Mouse (Mus musculus) regulatory T cell (primary cell): Measurements from ENCODE around the gene Pitpna.

Source experiments
- in situ Hi-C: fragments of 300-600 bp; cut with MboI, MseI; formaldehyde crosslinking; loops from one replicate; pipeline ENCODE4 v1.15.1; 2025; ENCODE audit warnings: high pct_unique_total_duplicates

Gene Pitpna

GRCm38 (mm10) chr11:75630645-75631229 is 42.8 kb downstream of the Pitpna start, which contains the start of gene Inpp5k:
Gene Inpp5k, plus strand, starts transcription at chr11:75630988.
- in situ Hi-C loops = no loop called here

DNA sequence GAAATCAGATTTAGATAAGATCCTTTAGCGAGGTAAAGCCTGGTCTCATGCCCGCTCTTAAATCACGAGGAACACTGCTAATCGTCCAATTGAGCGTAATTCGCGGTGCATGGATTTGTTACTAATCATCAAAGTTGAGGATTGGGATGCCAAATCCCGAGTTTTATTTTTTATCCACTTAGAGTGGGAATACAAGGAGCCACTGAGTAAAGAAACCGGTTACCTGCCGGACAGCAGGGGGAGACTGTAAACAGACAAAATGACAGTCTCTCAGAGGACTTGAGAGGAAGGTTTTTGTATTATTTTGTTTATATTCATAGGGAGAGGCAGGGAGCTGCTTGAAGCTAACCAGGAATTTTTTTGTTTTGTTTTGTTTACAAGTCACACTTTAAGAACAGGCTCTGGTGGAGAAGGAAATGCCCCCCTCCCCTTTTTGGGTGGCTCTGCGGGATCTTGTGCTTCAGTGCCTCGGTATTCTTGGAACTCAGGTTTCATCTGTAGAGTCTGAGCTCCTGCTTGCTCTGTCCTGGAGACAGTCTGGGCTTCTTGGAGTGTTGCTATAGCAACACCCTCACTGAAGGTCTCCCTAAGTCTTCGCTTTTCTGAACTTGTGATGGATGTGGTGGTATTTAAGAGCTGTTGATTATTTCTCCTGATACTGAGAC is 43.8 kb downstream of the Pitpna start:
- in situ Hi-C loops = no loop called here

- in situ Hi-C loops = no loop called here
Observed at GRCm38 (mm10) chr11:75632921-75633320, 45.0 kb downstream of the Pitpna start.

GRCm38 (mm10) chr11:75634801-75635200 is 46.9 kb downstream of the Pitpna start:
- in situ Hi-C loops = no loop called here

DNA sequence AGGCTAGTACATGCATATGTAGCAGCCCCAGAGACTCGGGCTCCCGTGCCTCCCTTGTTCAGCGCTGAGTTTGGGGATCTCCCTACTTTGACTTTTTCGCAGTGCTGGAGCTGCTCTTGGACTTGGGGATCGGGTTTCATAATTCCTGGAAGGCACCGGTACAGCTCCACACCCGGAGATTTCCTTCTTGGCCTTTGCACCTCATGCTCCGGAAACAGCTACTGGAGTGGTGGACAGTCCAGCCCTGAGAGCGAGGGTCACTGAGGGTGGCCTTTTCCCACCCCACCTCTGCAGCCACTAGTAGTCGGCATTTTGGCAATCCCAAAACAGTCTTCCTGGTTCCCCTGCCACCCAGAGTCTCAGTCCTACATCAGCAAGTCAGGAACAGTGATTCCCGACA is 47.4 kb downstream of the Pitpna start:
- in situ Hi-C loops = no loop called here

DNA sequence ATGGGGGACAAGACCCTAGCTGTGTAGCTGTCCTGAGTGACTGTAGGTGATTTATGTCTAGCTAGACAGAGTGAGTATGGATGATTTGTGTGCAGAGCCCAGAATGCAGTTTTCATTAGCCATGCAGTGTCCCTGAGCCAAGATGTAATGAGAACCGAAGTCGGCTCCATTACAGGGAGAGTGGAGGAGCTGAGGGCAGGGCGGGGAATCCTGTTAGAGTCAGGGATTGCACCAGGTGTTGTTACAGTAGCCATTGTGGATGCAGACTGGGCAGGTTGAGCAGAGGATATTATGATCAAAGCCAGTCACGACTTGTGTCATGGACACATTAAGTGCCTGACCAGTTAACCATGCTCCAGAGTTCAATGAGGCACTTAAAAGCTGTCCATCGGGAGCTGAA is 55.4 kb downstream of the Pitpna start:
- in situ Hi-C loops = no loop called here

- in situ Hi-C loops = no loop called here
Observed at GRCm38 (mm10) chr11:75644684-75645083, 56.8 kb downstream of the Pitpna start.

- in situ Hi-C loops = no loop called here
Observed at GRCm38 (mm10) chr11:75647681-75648211, 59.8 kb downstream of the Pitpna start.

GRCm38 (mm10) chr11:75649155-75649561 is 61.3 kb downstream of the Pitpna start:
- in situ Hi-C loops = no loop called here

DNA sequence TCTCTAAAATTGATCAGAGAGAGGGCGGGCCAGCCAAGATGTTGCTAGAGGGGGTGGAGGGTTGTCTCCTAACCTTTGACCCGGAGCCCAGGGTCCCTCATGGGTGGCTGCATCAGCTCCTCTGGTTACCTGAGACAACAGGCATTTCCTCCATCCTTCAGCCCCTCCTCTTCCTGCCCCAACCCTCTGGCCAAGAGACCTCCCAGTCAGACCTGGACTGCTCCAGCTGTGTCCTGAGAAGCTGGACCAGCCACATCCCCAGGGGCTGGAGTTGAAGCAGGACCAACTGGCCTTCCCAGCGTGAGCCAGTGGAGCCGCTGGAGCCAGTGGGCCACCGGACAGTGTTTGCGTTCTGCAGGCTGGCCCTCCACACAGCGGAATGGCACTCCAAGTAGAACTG is 62.4 kb downstream of the Pitpna start, which contains the start of gene Myo1c:
Myo1c (plus strand) TSS at position 194 of the 400 bp plus-strand sequence.
- in situ Hi-C loops = no loop called here

- in situ Hi-C loops = no loop called here
Observed at GRCm38 (mm10) chr11:75650958-75651425, 63.1 kb downstream of the Pitpna start.

- in situ Hi-C loops = no loop called here
Observed at GRCm38 (mm10) chr11:75651426-75652221, 63.7 kb downstream of the Pitpna start.

- in situ Hi-C loops = no loop called here
Observed at GRCm38 (mm10) chr11:75652222-75652941, 64.5 kb downstream of the Pitpna start.

DNA sequence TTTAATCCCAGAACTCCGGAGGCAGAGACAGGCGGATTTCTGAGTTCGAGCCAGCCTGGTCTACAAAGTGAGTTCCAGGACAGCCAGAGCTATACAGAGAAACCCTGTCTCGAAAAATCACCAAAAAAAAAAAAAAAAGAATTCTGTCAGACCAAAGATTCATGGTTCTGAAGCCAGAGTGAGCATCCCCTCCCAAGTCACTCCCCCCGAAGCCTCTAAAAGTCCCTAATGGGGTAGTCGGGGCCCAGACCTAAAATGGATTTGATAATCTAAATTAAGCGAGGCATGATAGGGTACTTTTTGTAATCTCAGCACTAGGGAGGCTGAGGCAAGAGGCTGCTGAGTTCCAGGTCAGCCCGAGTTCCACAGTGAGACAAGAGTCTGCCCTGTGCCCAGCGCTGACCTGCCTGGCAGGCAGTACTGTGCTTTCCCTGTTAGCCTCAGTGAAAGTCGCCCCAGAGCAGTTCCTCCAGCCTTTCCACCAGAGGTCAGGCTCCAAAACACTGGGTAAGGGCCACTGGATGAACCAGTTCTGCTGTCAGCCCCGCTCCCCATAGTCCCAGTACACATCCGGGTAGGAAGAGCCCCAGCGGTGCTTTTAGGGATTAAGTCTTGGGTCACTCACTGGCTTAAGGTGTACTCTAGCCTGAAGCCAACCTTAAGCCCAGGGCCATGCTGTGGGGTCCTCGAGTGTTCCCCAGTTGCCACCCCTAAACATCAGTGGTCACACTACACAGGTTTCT is 65.2 kb downstream of the Pitpna start:
- in situ Hi-C loops = no loop called here

DNA sequence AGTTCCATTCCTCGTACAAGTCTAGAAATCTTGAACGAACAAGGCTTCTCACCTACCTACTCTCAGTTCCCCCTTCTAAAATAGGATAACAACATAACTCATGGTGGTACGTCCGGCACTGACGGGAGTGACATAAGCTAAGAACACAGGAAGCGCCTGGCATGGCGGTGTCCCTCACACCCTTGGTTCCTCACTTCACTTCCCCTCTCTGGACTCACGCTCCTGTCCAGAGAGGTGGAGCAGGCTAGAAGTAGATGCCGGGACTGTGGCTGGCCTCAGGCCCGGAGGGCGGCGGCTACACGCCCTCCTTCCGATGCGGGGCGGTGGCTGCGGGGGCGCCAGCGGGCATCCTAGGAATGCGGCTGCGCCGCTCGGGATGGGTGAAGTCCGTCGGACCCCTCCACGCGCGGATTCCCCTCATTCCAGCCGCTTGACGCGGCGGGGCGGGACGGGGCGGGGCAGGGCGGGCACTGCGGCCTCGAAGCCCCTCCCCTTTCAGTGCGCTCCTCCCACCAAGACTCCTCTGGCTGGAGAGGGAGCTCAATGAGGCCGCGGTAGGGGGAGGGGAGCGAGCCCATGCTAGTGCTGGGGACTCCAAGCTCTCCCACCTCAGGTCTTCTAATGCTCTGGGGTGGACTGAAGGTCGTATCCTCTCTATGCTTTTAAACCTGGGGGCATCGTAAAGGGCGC is 66.0 kb downstream of the Pitpna start:
- in situ Hi-C loops = no loop called here

DNA sequence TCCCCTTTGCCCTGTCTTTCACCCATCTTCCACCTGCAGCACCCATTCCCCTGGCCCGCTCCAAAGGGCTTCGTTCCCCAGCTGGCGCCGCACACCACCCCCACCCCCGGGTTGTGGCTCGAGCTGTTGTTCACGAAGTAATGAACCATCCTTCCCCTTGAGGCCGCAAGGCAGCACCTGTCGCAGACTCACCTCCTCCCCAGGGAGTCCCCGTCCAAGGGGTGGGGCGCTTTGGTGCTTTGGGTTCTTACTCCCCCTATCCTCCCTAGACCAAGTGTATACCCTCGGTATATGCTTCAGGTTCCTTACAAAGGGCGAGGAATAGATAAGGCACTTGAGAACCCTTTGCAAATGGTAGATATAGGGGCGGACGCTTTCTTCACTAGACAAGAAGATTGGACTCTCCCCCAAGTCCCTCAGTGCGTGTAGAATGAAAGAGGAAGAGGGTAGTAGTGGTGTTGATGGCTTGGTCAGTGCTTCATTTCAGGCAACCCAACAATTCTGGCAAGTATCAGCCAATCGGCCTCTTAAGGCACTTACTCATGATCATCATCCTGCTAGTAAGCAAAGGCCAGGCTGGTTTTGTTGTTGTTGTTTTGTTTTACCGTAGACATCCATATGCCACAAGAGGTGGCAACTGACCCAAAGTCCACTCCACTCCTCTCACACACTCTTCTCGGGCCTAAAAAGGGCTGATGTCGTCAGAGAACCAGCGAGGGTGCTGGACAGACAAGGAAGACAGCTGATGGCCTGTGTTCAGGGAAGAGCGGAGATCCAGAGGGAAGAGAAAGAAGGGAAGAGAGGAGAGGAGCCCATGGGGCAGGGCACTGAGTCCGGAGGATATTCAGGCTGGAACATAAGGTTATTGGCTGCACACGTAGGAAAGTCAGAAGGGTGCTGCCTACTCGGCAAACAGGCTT is 66.8 kb downstream of the Pitpna start:
- in situ Hi-C loops = no loop called here

- in situ Hi-C loops = no loop called here
Observed at GRCm38 (mm10) chr11:75655621-75656545, 68.0 kb downstream of the Pitpna start.
